Mouse (Mus musculus): ENCODE results near the gene Slamf6. TPM values are rescaled to one million over a fixed set of nuclear protein-coding genes. Genes with fewer than 3 reads are reported as not detected.

Slamf6 gene
- polyA plus RNA-seq, 1 experiment: not detected

- Histone ChIP-seq H3K4me3 (replicated peaks) (no peak overlapping the region), H3K27me3 (replicated peaks) (no peaks in the 10 kb centered on the region), H3K4me1 (no peaks in the 10 kb centered on the region), H3K9me3 (no peaks in the 10 kb centered on the region), H3K36me3 (replicated peaks; ENCODE audit: low read length) (no peaks in the 10 kb centered on the region)
- TF ChIP-seq GATA1 (IDR thresholded peaks at IDR 0.05; ENCODE audit: borderline replicate concordance, low read length) (no peak), FLI1 (IDR thresholded peaks at IDR 0.05; ENCODE audit: low read length) (no peak)
Observed at GRCm38 (mm10) chr1:171975831-171976230, 58.5 kb downstream of the Slamf6 start.

- Histone ChIP-seq H3K4me3 (replicated peaks) (no peak overlapping the region), H3K4me1 (no peaks in the 10 kb centered on the region), H3K9me3 (no peaks in the 10 kb centered on the region), H3K36me3 (replicated peaks; ENCODE audit: low read length) (no peaks in the 10 kb centered on the region), H3K27me3 (replicated peaks) (no peaks in the 10 kb centered on the region)
- no peak for TF ChIP-seq FLI1 (IDR thresholded peaks at IDR 0.05; ENCODE audit: low read length)
- TF ChIP-seq GATA1 (IDR thresholded peaks at IDR 0.05; ENCODE audit: borderline replicate concordance, low read length): no peak
Observed at GRCm38 (mm10) chr1:171976826-171977539, 59.7 kb downstream of the Slamf6 start.

- TF ChIP-seq FLI1 (IDR thresholded peaks at IDR 0.05; ENCODE audit: low read length) (no peak), GATA1 (IDR thresholded peaks at IDR 0.05; ENCODE audit: borderline replicate concordance, low read length) (no peak)
- Histone ChIP-seq H3K4me3 (replicated peaks) (no peak overlapping the region), H3K4me1 (peaks cover under 1% of the 10 kb centered on the region; the same call in 1 of the 2 replicates), H3K9me3 (no peaks in the 10 kb centered on the region), H3K27me3 (replicated peaks) (no peaks in the 10 kb centered on the region), H3K36me3 (replicated peaks; ENCODE audit: low read length) (no peaks in the 10 kb centered on the region)
Observed at GRCm38 (mm10) chr1:171977891-171978290, 60.6 kb downstream of the Slamf6 start.

- Histone ChIP-seq H3K4me1 (peaks cover 8% of the 10 kb centered on the region), H3K27me3 (replicated peaks) (no peaks in the 10 kb centered on the region), H3K36me3 (replicated peaks; ENCODE audit: low read length) (no peaks in the 10 kb centered on the region), H3K4me3 (replicated peaks) (no peak overlapping the region), H3K9me3 (no peaks in the 10 kb centered on the region)
- TF ChIP-seq FLI1 (IDR thresholded peaks at IDR 0.05; ENCODE audit: low read length) (no peak), GATA1 (IDR thresholded peaks at IDR 0.05; ENCODE audit: borderline replicate concordance, low read length) (no peak)
Observed at GRCm38 (mm10) chr1:171979969-171980730, 62.8 kb downstream of the Slamf6 start.

- H3K4me1 ChIP-seq: peaks cover 8% of the 10 kb centered on the region
- no peaks in the 10 kb centered on the region for H3K36me3 ChIP-seq (replicated peaks; ENCODE audit: low read length)
- no peak overlapping the region for H3K4me3 ChIP-seq (replicated peaks)
- H3K27me3 ChIP-seq (replicated peaks): no peaks in the 10 kb centered on the region
- TF ChIP-seq GATA1 (IDR thresholded peaks at IDR 0.05; ENCODE audit: borderline replicate concordance, low read length) (no peak), FLI1 (IDR thresholded peaks at IDR 0.05; ENCODE audit: low read length) (no peak)
- peaks cover 5% of the 10 kb centered on the region; the same call in 1 of the 2 replicates for H3K9me3 ChIP-seq
Observed at GRCm38 (mm10) chr1:171982170-171982569, 64.9 kb downstream of the Slamf6 start.

GRCm38 (mm10) chr1:171982740-171983139 lies 65.4 kb downstream of the Slamf6 start:
- TF ChIP-seq FLI1 (IDR thresholded peaks at IDR 0.05; ENCODE audit: low read length): no peak
- no peak for TF ChIP-seq GATA1 (IDR thresholded peaks at IDR 0.05; ENCODE audit: borderline replicate concordance, low read length)
- Histone ChIP-seq H3K4me3 (replicated peaks) (no peak overlapping the region), H3K36me3 (replicated peaks; ENCODE audit: low read length) (no peaks in the 10 kb centered on the region), H3K9me3 (peaks cover 5% of the 10 kb centered on the region; the same call in 1 of the 2 replicates), H3K27me3 (replicated peaks) (no peaks in the 10 kb centered on the region), H3K4me1 (peaks cover 8% of the 10 kb centered on the region)

GRCm38 (mm10) chr1:171983372-171984001 lies 66.2 kb downstream of the Slamf6 start:
- H3K27me3 ChIP-seq (replicated peaks): no peaks in the 10 kb centered on the region
- peaks cover 8% of the 10 kb centered on the region for H3K4me1 ChIP-seq
- TF ChIP-seq GATA1 (IDR thresholded peaks at IDR 0.05; ENCODE audit: borderline replicate concordance, low read length): no peak

GRCm38 (mm10) chr1:171984121-171984520 lies 66.8 kb downstream of the Slamf6 start:
- Histone ChIP-seq H3K36me3 (replicated peaks; ENCODE audit: low read length) (no peaks in the 10 kb centered on the region), H3K9me3 (peaks cover 10% of the 10 kb centered on the region), H3K27me3 (replicated peaks) (no peaks in the 10 kb centered on the region), H3K4me1 (peaks cover 8% of the 10 kb centered on the region), H3K4me3 (replicated peaks) (no peak overlapping the region)
- TF ChIP-seq FLI1 (IDR thresholded peaks at IDR 0.05; ENCODE audit: low read length) (no peak), GATA1 (IDR thresholded peaks at IDR 0.05; ENCODE audit: borderline replicate concordance, low read length) (no peak)

More at GRCm38 (mm10) chr1:171983372-171984001, 66.2 kb downstream of the Slamf6 start:
- H3K36me3 ChIP-seq (replicated peaks; ENCODE audit: low read length): no peaks in the 10 kb centered on the region
- H3K4me3 ChIP-seq (replicated peaks): no peak overlapping the region
- peaks cover 10% of the 10 kb centered on the region for H3K9me3 ChIP-seq

- Histone ChIP-seq H3K9me3 (peaks cover 5% of the 10 kb centered on the region), H3K4me3 (replicated peaks) (no peak overlapping the region), H3K4me1 (peaks cover 11% of the 10 kb centered on the region), H3K27me3 (replicated peaks) (no peaks in the 10 kb centered on the region), H3K36me3 (replicated peaks; ENCODE audit: low read length) (no peaks in the 10 kb centered on the region)
- TF ChIP-seq GATA1 (IDR thresholded peaks at IDR 0.05; ENCODE audit: borderline replicate concordance, low read length): no peak
- no peak for TF ChIP-seq FLI1 (IDR thresholded peaks at IDR 0.05; ENCODE audit: low read length)
Observed at GRCm38 (mm10) chr1:171991883-171992282, 74.6 kb downstream of the Slamf6 start.

Data from megakaryocyte, embryonic 14.5 days (primary cell).